Mouse (Mus musculus) bone marrow macrophage, adult 2 months (primary cell): ENCODE data around the gene Ankrd66. TPM values are rescaled to one million over a fixed set of nuclear protein-coding genes. Genes with fewer than 3 reads are reported as not detected.

Source experiments
- H3K27ac ChIP-seq: 2 replicates; pipeline ENCODE4 v1.5.1; 2012; ENCODE audit warnings: low read depth, low read length; ENCODE audit not compliant: insufficient read depth
- H3K4me1 ChIP-seq: 2 replicates; pipeline ENCODE4 v1.6.1; 2012; ENCODE audit warnings: low read length; ENCODE audit not compliant: control insufficient read depth, insufficient read depth
- H3K4me3 ChIP-seq: 2 replicates; pipeline ENCODE4 v1.5.1; 2012; ENCODE audit warnings: mild to moderate bottlenecking, low read length, moderate library complexity; ENCODE audit not compliant: insufficient read depth
- CTCF ChIP-seq: IDR thresholded peaks from 2 replicates; pipeline ENCODE4 v1.5.1; 2012; ENCODE audit warnings: low read depth, mild to moderate bottlenecking, low read length, moderate library complexity
- POLR2A ChIP-seq: IDR thresholded peaks from 2 replicates; pipeline ENCODE4 v1.6.1; 2012; ENCODE audit warnings: mild to moderate bottlenecking, low read depth, low read length, borderline replicate concordance
- polyA plus RNA-seq: library from polyadenylated mRNA; stranded (reverse); fragments of >200 nt; gene quantifications from 2 replicates; pipeline ENCODE4 v1.2.4, GENCODE M21; 2012; ENCODE audit not compliant: missing spikeins, insufficient read depth, insufficient read length

The Ankrd66 gene
- polyA plus RNA-seq, 1 experiment: 9.4 TPM

- no peak within 1 kb of the TSS for H3K4me3 ChIP-seq
- peaks cover 26% of the 10 kb centered on the region for H3K4me1 ChIP-seq
- TF ChIP-seq POLR2A (no peak), CTCF (no peak)
- H3K27ac ChIP-seq: no peak within 1 kb of the TSS
Observed at GRCm38 (mm10) chr17:43567992-43568888, 24.8 kb upstream of the Ankrd66 start, which contains the start of gene Pla2g7. TSS of gene Pla2g7 (plus strand) at chr17:43568098.

DNA sequence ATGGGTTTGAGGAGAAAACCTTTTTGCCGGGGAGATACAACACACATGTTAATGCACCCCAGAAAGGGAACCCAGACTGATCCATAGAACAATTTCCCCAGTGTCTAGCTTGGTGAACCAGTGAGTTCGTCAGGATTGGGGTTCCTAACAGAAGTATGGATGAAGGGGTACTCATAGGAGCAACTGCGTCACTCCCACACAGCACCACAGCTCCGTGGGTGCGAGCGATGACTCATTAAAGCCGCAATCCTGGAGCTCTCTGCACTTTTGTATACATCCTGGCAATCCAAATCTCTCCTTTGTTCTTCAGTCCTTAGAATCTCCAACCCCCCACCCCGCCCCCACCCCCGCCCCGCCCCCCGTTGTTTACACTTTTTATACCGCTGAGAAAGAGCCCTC is 24.2 kb upstream of the Ankrd66 start:
- H3K4me1 ChIP-seq: peaks cover 22% of the 10 kb centered on the region
- TF ChIP-seq POLR2A (no peak), CTCF (no peak)
- no peak overlapping the region for H3K4me3 ChIP-seq
- no peak overlapping the region for H3K27ac ChIP-seq

DNA sequence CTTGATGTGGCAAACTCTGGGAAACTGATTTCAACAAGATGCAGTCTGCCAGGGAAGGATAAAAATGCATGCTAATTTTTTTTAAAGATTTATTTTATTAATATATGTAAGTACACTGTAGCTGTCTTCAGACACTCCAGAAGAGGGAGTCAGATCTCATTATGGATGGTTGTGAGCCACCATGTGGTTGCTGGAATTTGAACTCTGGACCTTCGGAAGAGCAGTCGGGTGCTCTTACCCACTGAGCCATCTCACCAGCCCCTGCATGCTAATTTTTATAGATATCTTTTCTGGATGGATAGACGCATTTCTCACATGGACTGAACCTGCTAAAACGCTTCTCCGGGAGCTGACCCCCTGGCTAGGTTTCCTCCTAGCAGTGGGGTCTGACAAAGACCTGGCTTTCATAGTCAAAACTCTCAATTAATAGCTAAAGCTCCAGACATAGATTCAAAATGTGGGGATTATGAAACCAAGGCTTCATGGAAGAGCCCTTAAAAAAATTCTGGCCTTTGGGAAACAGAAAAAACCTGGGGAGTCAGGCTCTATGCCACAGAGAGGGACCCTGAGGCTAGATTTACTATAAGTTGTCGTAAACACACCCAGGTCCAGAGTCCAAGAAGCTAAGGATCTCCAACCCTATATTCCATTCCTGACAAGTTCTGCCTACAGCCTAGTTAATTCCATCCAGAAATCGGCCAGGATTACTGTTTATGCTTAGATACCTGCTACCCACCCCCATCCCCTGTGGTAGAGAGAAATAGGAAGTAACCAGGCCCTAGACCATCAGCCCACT is 20.0 kb upstream of the Ankrd66 start:
- Histone ChIP-seq H3K27ac (no peak overlapping the region), H3K4me1 (peaks cover 8% of the 10 kb centered on the region), H3K4me3 (no peak overlapping the region)
- no peak for TF ChIP-seq POLR2A

DNA sequence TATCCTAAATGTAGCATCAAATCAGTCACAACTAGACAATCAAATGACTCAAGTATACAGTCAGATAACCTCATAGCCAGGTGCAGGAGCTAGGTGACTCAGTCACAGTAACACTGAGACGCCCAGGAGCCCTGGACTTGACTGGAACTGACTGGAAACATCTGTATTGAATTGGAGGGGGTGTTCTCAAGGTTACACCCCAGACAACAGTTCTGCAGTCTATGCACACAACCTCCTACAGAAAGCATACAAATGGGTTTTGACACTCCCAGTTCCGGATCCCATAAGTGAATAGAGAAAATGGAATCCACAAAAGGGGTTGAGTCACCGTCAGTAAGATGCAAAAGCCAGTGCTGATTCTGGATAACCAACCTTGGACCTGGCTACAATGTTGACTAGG is 15.2 kb upstream of the Ankrd66 start:
- H3K27ac ChIP-seq: peak overlapping the region; percentile 77
- TF ChIP-seq POLR2A: no peak
- no peak for TF ChIP-seq CTCF
- peaks cover 33% of the 10 kb centered on the region for H3K4me1 ChIP-seq
- H3K4me3 ChIP-seq: no peak overlapping the region

DNA sequence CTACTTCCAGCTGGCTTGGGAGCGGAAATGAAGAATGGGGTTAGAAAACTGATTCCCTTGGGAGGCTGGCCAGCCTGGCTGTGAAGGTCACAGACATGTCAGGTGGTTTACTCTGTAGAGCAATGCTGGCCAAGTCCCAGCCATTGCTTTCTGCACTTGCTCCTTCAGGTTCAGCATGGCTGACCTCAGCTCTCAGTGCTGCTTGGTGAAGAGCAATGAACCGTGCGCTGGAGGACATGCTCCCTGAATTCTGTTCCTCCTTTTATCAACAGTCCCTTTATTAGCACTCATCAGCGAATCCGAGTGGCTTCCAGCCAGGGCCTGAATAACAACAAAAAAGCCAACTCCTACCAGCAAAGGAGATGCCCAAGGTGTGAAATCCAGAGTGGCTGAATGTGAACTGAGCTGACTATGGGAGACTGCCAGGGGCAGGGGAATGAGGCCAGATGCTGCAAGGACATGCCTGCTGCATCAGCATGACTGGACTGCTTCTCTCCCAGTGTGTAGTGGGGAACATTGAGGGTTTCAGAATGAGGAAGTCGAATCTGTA is 14.2 kb upstream of the Ankrd66 start:
- H3K4me3 ChIP-seq: 0 out of 2 replicates have a peak overlapping the region, but pooled peaks have one; percentile 1
- H3K4me1 ChIP-seq: peaks cover 34% of the 10 kb centered on the region
- no peak for TF ChIP-seq CTCF
- TF ChIP-seq POLR2A: no peak
- peak overlapping the region; percentile 87 for H3K27ac ChIP-seq

- no peak for TF ChIP-seq CTCF
- TF ChIP-seq POLR2A: no peak
- Histone ChIP-seq H3K4me1 (peaks cover 34% of the 10 kb centered on the region), H3K27ac (peak overlapping the region; percentile 87), H3K4me3 (no peak overlapping the region)
Observed at GRCm38 (mm10) chr17:43557104-43557503, 13.7 kb upstream of the Ankrd66 start.

DNA sequence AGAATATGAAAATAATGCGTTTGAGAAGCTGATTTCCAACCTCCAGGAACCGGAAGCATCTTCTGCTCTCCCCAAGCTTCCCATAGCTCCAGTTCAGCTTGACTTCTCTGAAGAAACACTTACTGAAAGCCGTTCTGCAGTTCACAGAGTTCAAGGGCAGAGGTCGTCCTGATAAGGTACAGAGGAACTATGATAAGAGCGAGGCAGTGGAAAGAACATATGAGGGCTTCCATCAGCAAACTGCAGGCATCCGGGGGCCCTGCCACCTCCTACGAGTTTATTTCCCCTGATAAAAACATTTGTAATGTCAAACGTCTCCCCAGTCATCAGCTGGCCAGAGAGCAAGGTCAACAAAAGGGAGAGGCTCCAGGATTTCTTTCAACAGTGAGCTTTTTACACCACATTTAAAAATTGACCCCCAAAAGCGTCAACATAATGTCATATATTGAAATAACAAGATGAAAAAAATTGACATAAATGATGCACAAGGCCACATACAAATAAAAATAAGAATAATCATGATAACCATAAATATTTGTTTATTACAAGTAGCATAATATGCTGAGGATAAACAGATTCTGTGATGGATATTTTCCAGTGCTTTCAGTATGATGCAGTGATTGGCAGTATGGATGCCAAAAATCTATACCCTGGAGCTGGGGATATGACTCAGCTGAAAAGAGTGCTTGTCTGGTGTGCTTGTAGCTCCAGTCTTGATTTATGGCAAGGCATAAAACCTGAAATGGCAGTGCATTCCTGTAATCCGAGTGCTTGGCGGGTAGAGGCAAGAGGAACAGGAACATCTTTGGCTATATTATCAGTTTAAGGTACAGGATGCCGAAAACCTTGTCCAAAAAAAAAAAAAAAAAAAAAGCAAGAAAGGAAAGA is 11.3 kb upstream of the Ankrd66 start:
- TF ChIP-seq CTCF (no peak), POLR2A (no peak)

GRCm38 (mm10) chr17:43551122-43551630 is 7.7 kb upstream of the Ankrd66 start:
- Histone ChIP-seq H3K27ac (no peak overlapping the region), H3K4me1 (peaks cover 29% of the 10 kb centered on the region), H3K4me3 (no peak overlapping the region)
- TF ChIP-seq CTCF: no peak
- TF ChIP-seq POLR2A: no peak

More for the DNA sequence above, 11.3 kb upstream of the Ankrd66 start:
- Histone ChIP-seq H3K27ac (no peak overlapping the region), H3K4me3 (no peak overlapping the region), H3K4me1 (peaks cover 40% of the 10 kb centered on the region)

- no peak for TF ChIP-seq CTCF
- TF ChIP-seq POLR2A: no peak
- no peak overlapping the region for H3K4me3 ChIP-seq
- no peak overlapping the region for H3K27ac ChIP-seq
- peaks cover 22% of the 10 kb centered on the region for H3K4me1 ChIP-seq
Observed at GRCm38 (mm10) chr17:43544040-43544439, 601 bp upstream of the Ankrd66 start.
